Mouse (Mus musculus): Measurements from ENCODE around the gene Tlk2. TPM values are rescaled to one million over a fixed set of nuclear protein-coding genes. Genes with fewer than 3 reads are reported as not detected.

Tlk2 gene
- polyA plus RNA-seq, 1 experiment from 2014 or later, result 7.3 TPM

- H3K27me3 ChIP-seq, result no peaks in the 10 kb centered on the region
- no peak overlapping the region for H3K4me3 ChIP-seq (replicated peaks)
- H3K9ac ChIP-seq, result no peak overlapping the region
- no peaks in the 10 kb centered on the region for H3K4me1 ChIP-seq (replicated peaks)
- H3K36me3 ChIP-seq (replicated peaks), result peaks cover 83% of the 10 kb centered on the region
- H3K27ac ChIP-seq (replicated peaks), result no peak overlapping the region
- H3K9me3 ChIP-seq (replicated peaks), result no peaks in the 10 kb centered on the region
- no peak for ATAC-seq (ENCODE audit: insufficient read depth)
- no peak overlapping the region for H3K4me2 ChIP-seq
- WGBS (ENCODE audit: insufficient replicate concordance), result 88% methylated on average over 4 of the region's 4 CpGs
Observed at GRCm38 (mm10) chr11:105261601-105262351, 83.2 kb downstream of the Tlk2 start.

GRCm38 (mm10) chr11:105264506-105264905, 85.9 kb downstream of the Tlk2 start:
- Histone ChIP-seq H3K9me3 (replicated peaks) (no peaks in the 10 kb centered on the region), H3K4me2 (no peak overlapping the region), H3K27ac (replicated peaks) (no peak overlapping the region), H3K4me1 (replicated peaks) (no peaks in the 10 kb centered on the region), H3K36me3 (replicated peaks) (peaks cover 83% of the 10 kb centered on the region), H3K9ac (no peak overlapping the region), H3K27me3 (no peaks in the 10 kb centered on the region), H3K4me3 (replicated peaks) (no peak overlapping the region)
- no peak for ATAC-seq (ENCODE audit: insufficient read depth)

- ATAC-seq (ENCODE audit: insufficient read depth), result no peak
- no peaks in the 10 kb centered on the region for H3K9me3 ChIP-seq (replicated peaks)
- H3K36me3 ChIP-seq (replicated peaks), result peaks cover 83% of the 10 kb centered on the region
- H3K4me1 ChIP-seq (replicated peaks), result no peaks in the 10 kb centered on the region
- no peak overlapping the region for H3K9ac ChIP-seq
- H3K4me3 ChIP-seq (replicated peaks), result no peak overlapping the region
- H3K4me2 ChIP-seq, result no peak overlapping the region
- no peaks in the 10 kb centered on the region for H3K27me3 ChIP-seq
- 88% methylated on average over 3 of the region's 3 CpGs for WGBS (ENCODE audit: insufficient replicate concordance)
- no peak overlapping the region for H3K27ac ChIP-seq (replicated peaks)
Observed at GRCm38 (mm10) chr11:105264988-105265387, 86.4 kb downstream of the Tlk2 start.

GRCm38 (mm10) chr11:105270155-105270554, 91.5 kb downstream of the Tlk2 start:
- H3K4me2 ChIP-seq, result no peak overlapping the region
- H3K27ac ChIP-seq (replicated peaks), result no peak overlapping the region
- H3K4me1 ChIP-seq (replicated peaks), result no peaks in the 10 kb centered on the region
- no peaks in the 10 kb centered on the region for H3K27me3 ChIP-seq
- no peak overlapping the region for H3K9ac ChIP-seq
- no peak overlapping the region for H3K4me3 ChIP-seq (replicated peaks)
- 12% methylated on average over 2 of the region's 2 CpGs for WGBS (ENCODE audit: insufficient replicate concordance)
- ATAC-seq (ENCODE audit: insufficient read depth), result no peak
- H3K9me3 ChIP-seq (replicated peaks), result no peaks in the 10 kb centered on the region
- peaks cover 76% of the 10 kb centered on the region for H3K36me3 ChIP-seq (replicated peaks)

GRCm38 (mm10) chr11:105280456-105280855, 101.8 kb downstream of the Tlk2 start:
- Histone ChIP-seq H3K36me3 (replicated peaks) (peaks cover 99% of the 10 kb centered on the region), H3K27me3 (no peaks in the 10 kb centered on the region), H3K4me3 (replicated peaks) (no peak overlapping the region), H3K4me1 (replicated peaks) (peaks cover under 1% of the 10 kb centered on the region; the same call in 1 of the 2 replicates), H3K9me3 (replicated peaks) (no peaks in the 10 kb centered on the region), H3K9ac (no peak overlapping the region), H3K4me2 (no peak overlapping the region), H3K27ac (replicated peaks) (no peak overlapping the region)
- ATAC-seq (ENCODE audit: insufficient read depth), result no peak
- 86% methylated on average over 6 of the region's 6 CpGs for WGBS (ENCODE audit: insufficient replicate concordance)

- Histone ChIP-seq H3K9ac (no peak overlapping the region), H3K4me1 (replicated peaks) (peaks cover 9% of the 10 kb centered on the region; the same call in 1 of the 2 replicates), H3K27ac (replicated peaks) (no peak overlapping the region), H3K36me3 (replicated peaks) (peaks cover 97% of the 10 kb centered on the region), H3K9me3 (replicated peaks) (no peaks in the 10 kb centered on the region), H3K27me3 (no peaks in the 10 kb centered on the region), H3K4me2 (no peak overlapping the region), H3K4me3 (replicated peaks) (no peak overlapping the region)
- WGBS (ENCODE audit: insufficient replicate concordance), result 88% methylated on average over 7 of the region's 7 CpGs
- no peak for ATAC-seq (ENCODE audit: insufficient read depth)
Observed at GRCm38 (mm10) chr11:105281291-105281690, 102.7 kb downstream of the Tlk2 start.

GRCm38 (mm10) chr11:105281763-105282459, 103.3 kb downstream of the Tlk2 start:
- no peak overlapping the region for H3K27ac ChIP-seq (replicated peaks)
- H3K4me2 ChIP-seq, result no peak overlapping the region
- 89% methylated on average over 12 of the region's 12 CpGs for WGBS (ENCODE audit: insufficient replicate concordance)
- no peak overlapping the region for H3K9ac ChIP-seq
- peaks cover 94% of the 10 kb centered on the region for H3K36me3 ChIP-seq (replicated peaks)
- peaks cover 9% of the 10 kb centered on the region; the same call in 1 of the 2 replicates for H3K4me1 ChIP-seq (replicated peaks)
- no peaks in the 10 kb centered on the region for H3K27me3 ChIP-seq
- H3K9me3 ChIP-seq (replicated peaks), result no peaks in the 10 kb centered on the region
- ATAC-seq (ENCODE audit: insufficient read depth), result no peak
- H3K4me3 ChIP-seq (replicated peaks), result no peak overlapping the region

GRCm38 (mm10) chr11:105282460-105282859, 103.9 kb downstream of the Tlk2 start:
- H3K4me3 ChIP-seq (replicated peaks), result no peak overlapping the region
- H3K27ac ChIP-seq (replicated peaks), result no peak overlapping the region
- H3K36me3 ChIP-seq (replicated peaks), result peaks cover 94% of the 10 kb centered on the region
- 78% methylated on average over 2 of the region's 2 CpGs for WGBS (ENCODE audit: insufficient replicate concordance)
- peaks cover 9% of the 10 kb centered on the region; the same call in 1 of the 2 replicates for H3K4me1 ChIP-seq (replicated peaks)
- no peak for ATAC-seq (ENCODE audit: insufficient read depth)
- no peaks in the 10 kb centered on the region for H3K9me3 ChIP-seq (replicated peaks)
- H3K4me2 ChIP-seq, result no peak overlapping the region
- no peaks in the 10 kb centered on the region for H3K27me3 ChIP-seq
- H3K9ac ChIP-seq, result no peak overlapping the region

GRCm38 (mm10) chr11:105283016-105283415, 104.4 kb downstream of the Tlk2 start:
- Histone ChIP-seq H3K36me3 (replicated peaks) (peaks cover 88% of the 10 kb centered on the region), H3K9me3 (replicated peaks) (no peaks in the 10 kb centered on the region)
- WGBS (ENCODE audit: insufficient replicate concordance), result 94% methylated on average over 9 of the region's 9 CpGs

GRCm38 (mm10) chr11:105285720-105286119, 107.1 kb downstream of the Tlk2 start:
- Histone ChIP-seq H3K27me3 (peaks cover 14% of the 10 kb centered on the region), H3K9me3 (replicated peaks) (no peaks in the 10 kb centered on the region), H3K36me3 (replicated peaks) (peaks cover 62% of the 10 kb centered on the region), H3K4me1 (replicated peaks) (peaks cover 9% of the 10 kb centered on the region; the same call in 1 of the 2 replicates), H3K4me3 (replicated peaks) (no peak overlapping the region), H3K27ac (replicated peaks) (no peak overlapping the region), H3K4me2 (no peak overlapping the region), H3K9ac (no peak overlapping the region)
- no peak for ATAC-seq (ENCODE audit: insufficient read depth)
- WGBS (ENCODE audit: insufficient replicate concordance), result 88% methylated on average over 3 of the region's 3 CpGs

More at GRCm38 (mm10) chr11:105283016-105283415, 104.4 kb downstream of the Tlk2 start:
- peaks cover 9% of the 10 kb centered on the region; the same call in 1 of the 2 replicates for H3K4me1 ChIP-seq (replicated peaks)
- no peak overlapping the region for H3K4me2 ChIP-seq
- no peak overlapping the region for H3K4me3 ChIP-seq (replicated peaks)
- no peak overlapping the region for H3K9ac ChIP-seq
- H3K27ac ChIP-seq (replicated peaks), result no peak overlapping the region
- no peaks in the 10 kb centered on the region for H3K27me3 ChIP-seq
- ATAC-seq (ENCODE audit: insufficient read depth), result no peak

GRCm38 (mm10) chr11:105289403-105289802, 110.8 kb downstream of the Tlk2 start:
- Histone ChIP-seq H3K36me3 (replicated peaks) (peaks cover 26% of the 10 kb centered on the region), H3K4me2 (no peak overlapping the region), H3K4me1 (replicated peaks) (peaks cover 18% of the 10 kb centered on the region), H3K9ac (no peak overlapping the region), H3K4me3 (replicated peaks) (no peak overlapping the region), H3K27ac (replicated peaks) (no peak overlapping the region), H3K9me3 (replicated peaks) (no peaks in the 10 kb centered on the region), H3K27me3 (peaks cover 51% of the 10 kb centered on the region)
- no peak for ATAC-seq (ENCODE audit: insufficient read depth)
- WGBS (ENCODE audit: insufficient replicate concordance), result 60% methylated on average over 3 of the region's 3 CpGs

All from liver, embryonic 15.5 days (tissue).